Mouse (Mus musculus): ENCODE results near the gene 1700030K09Rik. TPM values are rescaled to one million over a fixed set of nuclear protein-coding genes. Genes with fewer than 3 reads are reported as not detected.
A peak's percentile ranks its signal among the peaks of the same experiment; 100 is the strongest.

The 1700030K09Rik gene
- total RNA-seq, 2 experiments from 2014 or later = 10.9 to 11.7 TPM

GRCm38 (mm10) chr8:72499521-72500284 is 56.0 kb downstream of the 1700030K09Rik start:
- DNase-seq (ENCODE audit: low spot score in 2 of 2) = no peak
- Histone ChIP-seq H3K27ac (peak overlapping the region; percentile 57; the same call in 1 of the 2 replicates), H3K4me3 (no peak overlapping the region)
- TF ChIP-seq CTCF (conservative IDR thresholded peaks at IDR 0.05) = no peak

- no peak for TF ChIP-seq CTCF (conservative IDR thresholded peaks at IDR 0.05)
- no peak overlapping the region for H3K4me3 ChIP-seq
Observed at GRCm38 (mm10) chr8:72500521-72500931, 56.8 kb downstream of the 1700030K09Rik start.

GRCm38 (mm10) chr8:72504137-72504536 is 60.5 kb downstream of the 1700030K09Rik start:
- peak in 1 of 2 experiments; percentile 61 for DNase-seq (ENCODE audit: low spot score in 2 of 2)
- no peak overlapping the region for H3K4me3 ChIP-seq
- TF ChIP-seq CTCF (conservative IDR thresholded peaks at IDR 0.05) = no peak
- H3K27ac ChIP-seq = peak overlapping the region; percentile 63

More at GRCm38 (mm10) chr8:72500521-72500931, 56.8 kb downstream of the 1700030K09Rik start:
- no peak for DNase-seq (ENCODE audit: low spot score in 2 of 2)
- peak overlapping the region; percentile 57 for H3K27ac ChIP-seq

GRCm38 (mm10) chr8:72504637-72505314 is 61.1 kb downstream of the 1700030K09Rik start:
- DNase-seq (ENCODE audit: low spot score in 2 of 2) = no peak
- Histone ChIP-seq H3K27ac (peak overlapping the region; percentile 63), H3K4me3 (no peak overlapping the region)
- TF ChIP-seq CTCF (conservative IDR thresholded peaks at IDR 0.05) = peak; percentile 37

- DNase-seq (ENCODE audit: low spot score in 2 of 2) = no peak
- no peak overlapping the region for H3K4me3 ChIP-seq
- TF ChIP-seq CTCF (conservative IDR thresholded peaks at IDR 0.05) = no peak
- no peak overlapping the region; the same call in none of the 2 replicates for H3K27ac ChIP-seq
Observed at GRCm38 (mm10) chr8:72507505-72507904, 63.8 kb downstream of the 1700030K09Rik start.

Small RNA genes lying within 50 kb of the gene (microRNA-seq; reads per million reads assigned to microRNA genes)
- 1.3 to 3.5 reads per million in 2 experiments for gene Mir7068

Other genes with a start within 250 kb of the 1700030K09Rik start
- not detected for gene Cib3, start 231.0 kb upstream of the 1700030K09Rik start, total RNA-seq (2021)
- gene Gm11034, start 230.2 kb upstream of the 1700030K09Rik start, total RNA-seq (2021) = not detected
- gene Fam32a, start 224.2 kb upstream of the 1700030K09Rik start, total RNA-seq (2021) = 10 to 100 TPM; 56.1 to 63.4 TPM
- gene Ap1m1, start 203.9 kb upstream of the 1700030K09Rik start, total RNA-seq (2021) = 10 to 100 TPM; 93.4 to 95.1 TPM
- 1 to 10 TPM; 6.7 to 7.9 TPM for gene Gm10282, start 138.6 kb upstream of the 1700030K09Rik start, total RNA-seq (2021)
- gene Klf2, start 124.8 kb upstream of the 1700030K09Rik start, total RNA-seq (2021) = 10 to 100 TPM in 1 of 2 experiments, 1 to 10 TPM in 1; 9.1 to 17.4 TPM
- gene Eps15l1, start 22.4 kb upstream of the 1700030K09Rik start, total RNA-seq (2021) = 10 to 100 TPM; 69.7 to 75.1 TPM
- gene Calr3, start within 50 bp of the 1700030K09Rik start, total RNA-seq (2021) = under 1 TPM; 0.52 to 0.90 TPM
- 10 to 100 TPM; 83.1 TPM for gene Cherp, start 31.3 kb downstream of the 1700030K09Rik start, total RNA-seq (2021)
- 10 to 100 TPM; 45.2 to 48.2 TPM for gene Slc35e1, start 48.7 kb downstream of the 1700030K09Rik start, total RNA-seq (2021)
- gene Med26, start 104.4 kb downstream of the 1700030K09Rik start, total RNA-seq (2021) = 10 to 100 TPM; 10.5 to 10.6 TPM
- gene Smim7, start 127.2 kb downstream of the 1700030K09Rik start, total RNA-seq (2021) = 100 to 1,000 TPM; 103 to 104 TPM
- gene Tmem38a, start 128.2 kb downstream of the 1700030K09Rik start, total RNA-seq (2021) = 100 to 1,000 TPM; 115 to 120 TPM
- gene Nwd1, start 202.8 kb downstream of the 1700030K09Rik start, total RNA-seq (2021) = 10 to 100 TPM; 51.1 to 52.1 TPM